ENCODE assay signal across 25 mouse cellular contexts in genomic region chr19:41379195-41379594, GRCm38 (mm10).
"Had no signal": no experiment of that assay in that cellular context is flagged by ENCODE, and none has a peak within 500 bp of the region (broad histone marks: within the 10 kb centered on the region; RNA-seq: fewer than 3 reads in every experiment).

No protein-coding gene starts in this region.

- DNase-seq: gastrocnemius, postnatal 14 days; gastrocnemius, postnatal 36 days; heart, adult 11 months; heart, adult 2 months; heart, postnatal 14 days; heart, postnatal 36 days; kidney, adult 11 months; kidney, adult 2 months; kidney, adult 9 months; kidney, postnatal 14 days; kidney, postnatal 36 days; layer of hippocampus, adult 9-11 months; layer of hippocampus, postnatal 36 days; left cerebral cortex, postnatal 4 days had no signal

- H3K4me1 ChIP-seq: heart, embryonic 13.5 days; heart, embryonic 15.5 days; hindbrain, embryonic 13.5 days; hindbrain, embryonic 15.5 days; kidney, embryonic 15.5 days; limb, embryonic 13.5 days had no signal

- H3K4me2 ChIP-seq: heart, embryonic 11.5 days; heart, embryonic 13.5 days; heart, embryonic 15.5 days; hindbrain, embryonic 13.5 days; hindbrain, embryonic 15.5 days; kidney, embryonic 15.5 days; limb, embryonic 13.5 days; limb, embryonic 15.5 days had no signal

- H3K4me3 ChIP-seq: heart, adult 2 months; heart, embryonic 13.5 days; heart, embryonic 15.5 days; hindbrain, embryonic 13.5 days; hindbrain, embryonic 15.5 days; kidney, embryonic 15.5 days; limb, embryonic 13.5 days; limb, embryonic 15.5 days had no signal

- H3K9ac ChIP-seq: heart, embryonic 13.5 days; heart, embryonic 15.5 days; hindbrain, embryonic 13.5 days; hindbrain, embryonic 15.5 days; kidney, embryonic 15.5 days; limb, embryonic 13.5 days; limb, embryonic 15.5 days had no signal

- H3K9me3 ChIP-seq: heart, embryonic 13.5 days; heart, embryonic 15.5 days; hindbrain, embryonic 13.5 days; hindbrain, embryonic 15.5 days; kidney, embryonic 15.5 days; limb, embryonic 13.5 days; limb, embryonic 15.5 days had no signal

- ATAC-seq: hindbrain, postnatal 0 days; intestine, embryonic 16.5 days had no signal

- H3K36me3 ChIP-seq: heart, embryonic 13.5 days; heart, embryonic 15.5 days; hindbrain, embryonic 13.5 days; hindbrain, embryonic 15.5 days; kidney, embryonic 15.5 days; limb, embryonic 13.5 days; limb, embryonic 15.5 days had no signal

- H3K27ac ChIP-seq: heart, adult 2 months; heart, embryonic 13.5 days; heart, embryonic 15.5 days; hindbrain, embryonic 13.5 days; hindbrain, embryonic 15.5 days; hindbrain, postnatal 0 days; kidney, embryonic 15.5 days; kidney, postnatal 0 days; limb, embryonic 13.5 days; limb, embryonic 15.5 days had no signal
